Mouse (Mus musculus) stomach, embryonic 14.5 days (tissue): ENCODE measurements around the gene Strn. TPM values are rescaled to one million over a fixed set of nuclear protein-coding genes. Genes with fewer than 3 reads are reported as not detected.

Experiments
- ATAC-seq: fragments of 200-750 bp; cut with Nextera tagmentation; 2 replicates; pipeline ENCODE4 v1.8.0; 2017; ENCODE audit warnings: low read depth, moderate TSS enrichment; ENCODE audit not compliant: insufficient number of reproducible peaks, insufficient read depth, low FRiP score
- H3K27ac ChIP-seq: fragments of 300-500 bp; sonication (generic); 2 replicates; pipeline ENCODE4 v1.5.1; 2014; ENCODE audit warnings: mild to moderate bottlenecking, low read length, moderate library complexity, mixed read lengths
- H3K27me3 ChIP-seq: fragments of 300-500 bp; sonication (generic); 2 replicates; pipeline ENCODE4 v1.6.1; 2014; ENCODE audit warnings: low read length, control low read depth, mixed read lengths; ENCODE audit not compliant: control insufficient read depth, insufficient read depth
- H3K36me3 ChIP-seq: fragments of 300-500 bp; sonication (generic); 2 replicates; pipeline ENCODE4 v1.6.1; 2014; ENCODE audit warnings: mild to moderate bottlenecking, control low read depth, low read length, moderate library complexity, mixed read lengths; ENCODE audit not compliant: control insufficient read depth, insufficient read depth
- H3K4me1 ChIP-seq: fragments of 300-500 bp; sonication (generic); 2 replicates; pipeline ENCODE4 v1.6.1; 2014; ENCODE audit warnings: low read length, control low read depth, mixed read lengths; ENCODE audit not compliant: control insufficient read depth, insufficient read depth
- H3K4me2 ChIP-seq: fragments of 300-500 bp; sonication (generic); replicated peaks from 2 replicates; pipeline ENCODE4 v1.6.1; 2014; ENCODE audit warnings: low read depth, low read length, control low read depth
- H3K4me3 ChIP-seq: fragments of 300-500 bp; sonication (generic); 2 replicates; pipeline ENCODE4 v1.5.1; 2014; ENCODE audit warnings: low read depth, low read length, control low read depth
- H3K9ac ChIP-seq: fragments of 300-500 bp; sonication (generic); replicated peaks from 2 replicates; pipeline ENCODE4 v1.6.1; 2014; ENCODE audit warnings: low read depth, mild to moderate bottlenecking, control low read depth, low read length, moderate library complexity, mixed read lengths
- H3K9me3 ChIP-seq: fragments of 300-500 bp; sonication (generic); 2 replicates; pipeline ENCODE4 v1.6.1; 2016; ENCODE audit warnings: low read depth, low read length, control low read depth; ENCODE audit not compliant: control insufficient read depth
- WGBS: fragments of 180-500 bp; shearing (Covaris S2); extraction: QIAGEN DNeasy Blood & Tissue Kit; methylation state at CpG from one replicate; pipeline ENCODE4 v1.1.7; 2014; 5-methylcytosine and 5-hydroxymethylcytosine counted together
- polyA plus RNA-seq: library from polyadenylated mRNA; unstranded; fragments of >200 nt; fragmentation: Nextera tagmentation; extraction: Ambion mirVana; gene quantifications from 2 replicates; pipeline ENCODE4 v1.2.1, GENCODE M21; 2014

Gene Strn
- polyA plus RNA-seq, 1 experiment from 2014 or later: 7.6 TPM

DNA sequence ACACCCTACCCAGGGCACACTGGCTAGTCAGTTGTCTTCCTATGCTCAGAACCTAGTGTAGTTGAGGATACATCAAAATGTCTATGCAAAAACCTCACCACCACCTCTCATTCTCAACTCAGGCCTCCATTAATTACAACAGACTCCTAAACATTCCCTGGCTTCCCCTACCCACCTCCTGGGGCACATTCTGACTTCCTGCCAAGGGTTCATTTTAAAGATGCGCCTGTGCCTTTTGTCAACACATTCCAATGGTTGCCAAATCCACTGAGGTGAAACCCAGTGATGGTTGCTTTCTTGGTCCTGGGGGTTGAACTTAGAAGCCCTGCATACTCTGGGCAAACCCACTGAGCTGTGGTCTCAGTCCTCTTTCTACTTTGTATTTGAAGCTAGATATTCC, 4.9 kb downstream of the Strn start:
- no peak overlapping the region for H3K4me2 ChIP-seq
- no peak overlapping the region for H3K27ac ChIP-seq
- no peak for ATAC-seq
- H3K27me3 ChIP-seq: no peaks in the 10 kb centered on the region
- H3K9ac ChIP-seq: no peak overlapping the region
- peaks cover 6% of the 10 kb centered on the region for H3K4me1 ChIP-seq
- no peaks in the 10 kb centered on the region for H3K9me3 ChIP-seq
- no peak overlapping the region for H3K4me3 ChIP-seq
- WGBS: 82% methylated on average over 1 of the region's 1 CpGs
- no peaks in the 10 kb centered on the region for H3K36me3 ChIP-seq

- Histone ChIP-seq H3K4me1 (no peaks in the 10 kb centered on the region), H3K4me3 (no peak overlapping the region), H3K9ac (no peak overlapping the region), H3K27ac (no peak overlapping the region), H3K27me3 (no peaks in the 10 kb centered on the region), H3K9me3 (no peaks in the 10 kb centered on the region), H3K36me3 (no peaks in the 10 kb centered on the region), H3K4me2 (no peak overlapping the region)
- ATAC-seq: no peak
- 73% methylated on average over 14 of the region's 14 CpGs for WGBS
These were observed 10.1 kb downstream of the Strn start for GRCm38 (mm10) chr17:78726746-78727449.

GRCm38 (mm10) chr17:78724461-78725055, 12.4 kb downstream of the Strn start:
- Histone ChIP-seq H3K9ac (no peak overlapping the region), H3K27ac (no peak overlapping the region), H3K4me2 (no peak overlapping the region), H3K4me3 (no peak overlapping the region), H3K36me3 (no peaks in the 10 kb centered on the region), H3K27me3 (no peaks in the 10 kb centered on the region), H3K4me1 (no peaks in the 10 kb centered on the region), H3K9me3 (no peaks in the 10 kb centered on the region)
- no peak for ATAC-seq
- WGBS: 45% methylated on average over 6 of the region's 6 CpGs

DNA sequence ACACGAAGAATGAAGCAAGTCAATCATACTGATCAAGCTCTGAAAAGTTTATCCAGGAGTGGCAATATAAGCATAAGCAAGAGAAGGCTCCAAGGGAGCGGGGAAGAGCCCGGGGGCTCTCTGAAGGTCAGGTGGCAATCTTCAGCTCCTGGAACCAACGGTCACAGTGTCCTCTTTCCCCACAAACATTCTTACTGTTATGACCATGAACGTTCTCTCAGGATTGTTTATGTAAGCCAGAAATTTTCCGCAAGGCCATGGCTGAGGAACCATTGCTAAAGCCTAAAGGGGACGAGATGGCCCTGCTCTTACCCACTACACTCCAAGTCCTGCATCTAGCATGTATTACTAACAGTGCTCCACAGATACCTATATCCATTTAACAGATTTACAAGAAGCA, 15.3 kb downstream of the Strn start:
- no peaks in the 10 kb centered on the region for H3K4me1 ChIP-seq
- H3K9me3 ChIP-seq: no peaks in the 10 kb centered on the region
- H3K27ac ChIP-seq: no peak overlapping the region
- whole genome bisulfite sequencing: 78% methylated on average over 7 of the region's 7 CpGs
- H3K27me3 ChIP-seq: no peaks in the 10 kb centered on the region
- H3K9ac ChIP-seq: no peak overlapping the region
- no peak for ATAC-seq
- no peak overlapping the region for H3K4me2 ChIP-seq
- no peak overlapping the region for H3K4me3 ChIP-seq
- H3K36me3 ChIP-seq: no peaks in the 10 kb centered on the region

GRCm38 (mm10) chr17:78719086-78719485, 17.9 kb downstream of the Strn start:
- no peak for ATAC-seq
- 78% methylated on average over 13 of the region's 13 CpGs for WGBS

DNA sequence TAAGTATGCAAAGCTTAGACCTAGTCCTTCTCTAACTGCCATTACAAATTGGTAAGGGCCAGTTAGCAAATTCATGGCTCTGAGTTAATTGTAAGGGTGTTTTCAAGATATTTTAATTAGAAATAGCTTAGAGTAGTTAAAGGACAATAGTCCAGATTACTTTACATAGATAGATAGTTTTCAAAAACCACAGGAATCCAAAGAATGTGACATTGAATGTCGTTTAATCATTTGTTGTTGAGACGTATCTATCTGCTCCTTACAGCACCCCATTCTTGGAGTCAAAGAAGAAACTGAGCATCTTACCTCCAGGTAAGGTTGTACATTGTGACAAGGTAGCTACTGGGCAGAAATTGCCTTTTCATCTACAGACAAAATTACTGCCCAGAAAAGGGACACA, 26.7 kb downstream of the Strn start:
- no peak for ATAC-seq
- H3K4me3 ChIP-seq: no peak overlapping the region

More at GRCm38 (mm10) chr17:78719086-78719485, 17.9 kb downstream of the Strn start:
- Histone ChIP-seq H3K4me1 (no peaks in the 10 kb centered on the region), H3K9me3 (no peaks in the 10 kb centered on the region), H3K4me3 (no peak overlapping the region), H3K9ac (no peak overlapping the region), H3K36me3 (no peaks in the 10 kb centered on the region), H3K27me3 (no peaks in the 10 kb centered on the region), H3K27ac (no peak overlapping the region), H3K4me2 (no peak overlapping the region)

GRCm38 (mm10) chr17:78708422-78708821, 28.6 kb downstream of the Strn start:
- H3K4me3 ChIP-seq: no peak overlapping the region
- H3K27ac ChIP-seq: no peak overlapping the region
- no peaks in the 10 kb centered on the region for H3K27me3 ChIP-seq
- no peaks in the 10 kb centered on the region for H3K4me1 ChIP-seq
- 83% methylated on average over 7 of the region's 7 CpGs for WGBS
- ATAC-seq: no peak
- no peaks in the 10 kb centered on the region for H3K36me3 ChIP-seq
- no peaks in the 10 kb centered on the region for H3K9me3 ChIP-seq
- no peak overlapping the region for H3K9ac ChIP-seq
- no peak overlapping the region for H3K4me2 ChIP-seq

More for the DNA sequence above, 26.7 kb downstream of the Strn start:
- no peaks in the 10 kb centered on the region for H3K4me1 ChIP-seq
- H3K9ac ChIP-seq: no peak overlapping the region
- no peak overlapping the region for H3K27ac ChIP-seq
- H3K4me2 ChIP-seq: no peak overlapping the region
- H3K27me3 ChIP-seq: no peaks in the 10 kb centered on the region
- H3K36me3 ChIP-seq: no peaks in the 10 kb centered on the region
- no peaks in the 10 kb centered on the region for H3K9me3 ChIP-seq
- WGBS: 58% methylated on average over 2 of the region's 2 CpGs

DNA sequence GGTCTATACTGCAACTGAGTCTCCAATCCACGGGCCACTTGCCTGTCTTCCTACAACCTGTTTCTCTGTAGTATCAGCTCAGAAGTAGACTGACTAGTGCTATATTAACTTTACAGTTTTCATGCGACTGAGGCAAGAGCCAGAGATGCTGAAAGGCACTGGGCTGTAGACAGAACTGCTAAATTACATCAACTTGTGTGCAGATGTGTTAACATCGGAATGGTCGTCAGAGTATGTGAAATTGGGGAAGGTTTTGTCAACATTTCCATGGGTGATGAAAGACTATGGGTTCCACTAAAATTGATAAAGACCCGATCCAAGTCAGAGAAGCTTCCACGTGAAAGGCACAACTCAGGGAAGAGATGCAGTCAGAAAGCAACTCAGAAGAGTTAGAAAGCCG, 34.0 kb downstream of the Strn start:
- no peak for ATAC-seq
- Histone ChIP-seq H3K9me3 (no peaks in the 10 kb centered on the region), H3K27me3 (no peaks in the 10 kb centered on the region), H3K36me3 (no peaks in the 10 kb centered on the region), H3K4me1 (no peaks in the 10 kb centered on the region), H3K9ac (no peak overlapping the region), H3K4me2 (no peak overlapping the region), H3K27ac (no peak overlapping the region), H3K4me3 (no peak overlapping the region)
- WGBS: 85% methylated on average over 7 of the region's 7 CpGs

DNA sequence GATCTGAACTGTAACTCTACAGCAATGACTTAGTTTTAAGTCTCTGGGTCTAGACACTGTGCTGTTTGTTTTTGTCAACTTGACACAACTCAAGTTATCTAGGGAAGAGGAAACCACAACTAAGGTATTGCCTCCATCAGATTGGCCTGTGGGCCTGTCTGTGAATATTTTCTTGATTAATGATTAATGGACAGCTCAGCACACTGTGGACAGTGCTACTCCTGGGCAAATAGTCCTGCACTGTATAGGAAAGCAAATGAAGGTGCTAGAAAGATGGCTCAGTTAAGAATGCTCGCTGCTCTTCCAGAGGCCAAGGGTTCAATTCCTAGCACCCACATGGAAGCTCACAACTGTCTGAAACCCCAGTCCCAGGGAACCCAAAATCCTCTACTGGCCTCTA, 38.0 kb downstream of the Strn start:
- Histone ChIP-seq H3K9ac (no peak overlapping the region), H3K36me3 (no peaks in the 10 kb centered on the region), H3K4me2 (no peak overlapping the region), H3K27ac (no peak overlapping the region), H3K9me3 (no peaks in the 10 kb centered on the region), H3K27me3 (no peaks in the 10 kb centered on the region), H3K4me3 (no peak overlapping the region), H3K4me1 (no peaks in the 10 kb centered on the region)
- 70% methylated on average over 1 of the region's 1 CpGs for WGBS
- ATAC-seq: no peak
